Mouse (Mus musculus) cerebellum, adult 2 months (tissue): Measurements from ENCODE around the gene Mroh2a.
"Not testable (repeated sequence)": the region's sequence is repeated elsewhere in the genome, so short reads cannot be mapped to it uniquely, and the experiment has no call there.

Experiments used
- CTCF ChIP-seq: fragments of 200-500 bp; IDR thresholded peaks from 2 replicates; pipeline ENCODE4 v1.5.1; 2011; ENCODE audit warnings: low read depth, mild to moderate bottlenecking, control low read depth, low read length, moderate library complexity, borderline replicate concordance; ENCODE audit not compliant: insufficient read depth
- POLR2A ChIP-seq: fragments of 200-500 bp; IDR thresholded peaks from 2 replicates; pipeline ENCODE4 v1.6.1; 2011; ENCODE audit warnings: low read length, control low read depth, borderline replicate concordance; ENCODE audit not compliant: insufficient read depth

- not testable (repeated sequence) for TF ChIP-seq CTCF, POLR2A
Observed at GRCm38 (mm10) chr1:88223011-88223515, 3.7 kb upstream of the Mroh2a start.
